Mouse (Mus musculus): ENCODE measurements around the gene Mamdc2.

DNA sequence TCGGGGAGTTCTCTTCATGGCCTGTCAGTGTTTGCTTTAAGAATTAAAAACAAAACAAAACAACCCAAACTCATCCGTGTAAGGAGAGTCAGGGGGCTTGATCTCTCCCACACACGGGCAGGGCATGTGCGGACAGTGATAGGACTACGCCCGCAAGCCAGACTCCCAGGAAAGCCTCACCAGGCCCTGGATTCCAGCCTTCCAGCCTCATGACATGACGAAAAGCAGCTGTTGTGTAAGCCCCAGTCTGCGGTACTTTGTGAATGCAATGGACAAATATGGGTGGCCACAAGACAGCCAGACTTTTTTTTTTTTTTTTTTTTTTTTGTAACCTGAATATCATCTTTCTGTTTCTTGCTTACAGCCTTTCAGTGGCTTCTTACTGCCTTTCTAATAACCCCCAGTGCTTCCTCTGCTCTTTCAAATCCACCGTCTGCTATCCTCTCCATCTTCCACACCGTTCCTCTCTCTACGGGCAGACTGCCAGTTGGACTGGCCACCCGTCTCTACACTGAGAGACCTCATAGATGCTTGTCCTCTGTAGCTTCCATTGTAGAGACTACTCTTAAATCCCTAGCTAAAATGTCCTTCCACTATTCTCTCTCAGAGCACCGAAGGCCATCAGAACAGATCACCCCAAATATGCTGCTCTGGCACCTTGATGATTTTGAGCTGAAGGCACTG, 96.3 kb downstream of the Mamdc2 start:
- TF ChIP-seq CTCF (IDR thresholded peaks at IDR 0.05; ENCODE audit: low read depth): no peak
- no peak for TF ChIP-seq EP300 (IDR thresholded peaks at IDR 0.05; ENCODE audit: low read depth)
